Mouse (Mus musculus) E14TG2a.4 (cell line): ENCODE results near the gene Pigr.

Experiments used
- H3K27me3 ChIP-seq: 2 replicates; pipeline ENCODE4 v1.6.1; 2014; ENCODE audit warnings: low read length, control low read depth; ENCODE audit not compliant: insufficient read depth
- H3K36me3 ChIP-seq: 2 replicates; pipeline ENCODE4 v1.6.1; 2014; ENCODE audit warnings: low read length, control low read depth; ENCODE audit not compliant: insufficient read depth
- H3K4me1 ChIP-seq: replicated peaks from 2 replicates; pipeline ENCODE4 v1.6.1; 2014; ENCODE audit warnings: low read depth, low read length, control low read depth
- H3K4me3 ChIP-seq: replicated peaks from 2 replicates; pipeline ENCODE4 v1.5.1; 2014; ENCODE audit warnings: mild to moderate bottlenecking, low read length
- H3K9me3 ChIP-seq: 2 replicates; pipeline ENCODE4 v1.6.1; 2014; ENCODE audit warnings: low read length, control low read depth
- CTCF ChIP-seq: conservative IDR thresholded peaks from 2 replicates; pipeline ENCODE4 v1.5.1; 2014; ENCODE audit warnings: low read length
- NANOG ChIP-seq: IDR thresholded peaks from 2 replicates; pipeline ENCODE4 v1.6.1; 2014; ENCODE audit warnings: borderline replicate concordance, low read length, mixed read lengths
- POU5F1 ChIP-seq: IDR thresholded peaks from 2 replicates; pipeline ENCODE4 v1.6.1; 2014; ENCODE audit warnings: low read length, borderline replicate concordance

Gene Pigr

GRCm38 (mm10) chr1:130883146-130883545 is 56.7 kb downstream of the Pigr start:
- Histone ChIP-seq H3K27me3 (peaks cover 76% of the 10 kb centered on the region), H3K9me3 (no peaks in the 10 kb centered on the region), H3K4me1 (0 out of 2 replicates have a peak, but pooled peaks cover 4% of the 10 kb centered on the region), H3K4me3 (no peak overlapping the region), H3K36me3 (no peaks in the 10 kb centered on the region)
- no peak for TF ChIP-seq POU5F1
- no peak for TF ChIP-seq CTCF
- no peak for TF ChIP-seq NANOG

GRCm38 (mm10) chr1:130887354-130887753 is 60.9 kb downstream of the Pigr start, which contains the start of gene Il24:
Gene Il24 (minus strand): TSS chr1:130887454.
- Histone ChIP-seq H3K27me3 (peaks cover 45% of the 10 kb centered on the region), H3K9me3 (no peaks in the 10 kb centered on the region), H3K4me1 (no peaks in the 10 kb centered on the region), H3K36me3 (no peaks in the 10 kb centered on the region), H3K4me3 (no peak within 1 kb of the TSS)
- TF ChIP-seq NANOG (no peak), POU5F1 (no peak), CTCF (no peak)

DNA sequence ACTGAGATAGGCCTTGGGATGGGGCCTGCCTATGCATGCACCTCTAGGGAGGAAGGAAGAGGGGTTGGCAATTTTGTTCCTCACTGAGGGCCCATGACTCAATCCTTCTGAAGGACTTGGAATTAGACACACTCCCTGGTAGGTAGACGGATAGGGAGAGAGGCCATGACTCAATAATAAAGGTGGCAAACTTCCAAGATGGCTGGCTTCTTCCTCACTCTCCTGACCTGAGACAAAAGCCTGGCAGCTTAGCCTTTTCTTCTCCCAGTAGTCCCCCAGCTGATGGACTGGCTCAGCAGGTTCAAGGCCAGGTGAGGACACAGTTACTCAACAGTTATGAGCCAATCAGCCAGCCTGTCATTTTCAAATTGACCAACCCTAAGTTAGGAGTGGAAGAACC is 66.0 kb downstream of the Pigr start:
- Histone ChIP-seq H3K4me3 (no peak overlapping the region), H3K4me1 (no peaks in the 10 kb centered on the region), H3K27me3 (0 out of 2 replicates have a peak, but pooled peaks cover 4% of the 10 kb centered on the region), H3K36me3 (no peaks in the 10 kb centered on the region), H3K9me3 (no peaks in the 10 kb centered on the region)
- TF ChIP-seq POU5F1: no peak
- no peak for TF ChIP-seq NANOG
- TF ChIP-seq CTCF: no peak

DNA sequence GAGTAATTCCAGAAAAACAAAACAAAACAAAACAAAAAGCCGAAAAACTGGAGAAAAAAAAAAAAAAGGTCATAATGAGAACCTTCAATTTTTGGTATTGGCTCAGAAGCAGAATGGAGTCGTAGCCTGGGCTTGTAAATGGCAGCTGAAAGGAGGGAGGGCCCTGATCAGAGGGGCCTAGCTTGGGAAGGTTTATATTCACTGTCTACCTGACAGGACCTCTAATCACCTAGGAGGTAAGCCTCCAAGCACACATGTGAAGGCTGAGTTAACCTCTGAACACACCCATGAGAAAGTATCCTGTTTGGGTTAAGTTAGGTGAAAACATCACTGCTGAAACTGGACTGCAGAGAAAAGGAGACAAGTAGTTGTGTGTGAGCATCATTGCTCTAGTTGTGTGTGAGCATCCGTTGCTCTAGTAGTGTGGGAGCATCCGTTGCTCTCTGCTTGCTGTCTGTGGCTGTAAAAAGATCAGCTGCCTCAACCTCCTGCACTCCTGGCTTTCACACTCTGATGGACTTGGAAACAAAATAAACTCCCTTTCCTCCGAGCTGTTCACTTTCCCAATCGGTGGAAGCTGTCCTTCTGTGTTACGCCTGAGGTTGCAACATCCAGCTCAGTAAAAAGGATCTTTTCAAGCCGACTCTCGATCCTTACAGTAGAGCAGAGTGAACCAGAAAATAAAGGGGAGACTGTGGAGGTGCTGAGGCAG is 67.0 kb downstream of the Pigr start:
- H3K4me1 ChIP-seq: no peaks in the 10 kb centered on the region
- no peaks in the 10 kb centered on the region for H3K9me3 ChIP-seq
- H3K36me3 ChIP-seq: no peaks in the 10 kb centered on the region
- no peak overlapping the region for H3K4me3 ChIP-seq
- H3K27me3 ChIP-seq: 0 out of 2 replicates have a peak, but pooled peaks cover 4% of the 10 kb centered on the region
- TF ChIP-seq NANOG (no peak), POU5F1 (no peak), CTCF (no peak)

GRCm38 (mm10) chr1:130894468-130894867 is 68.0 kb downstream of the Pigr start:
- H3K9me3 ChIP-seq: no peaks in the 10 kb centered on the region
- no peaks in the 10 kb centered on the region for H3K36me3 ChIP-seq
- no peak overlapping the region for H3K4me3 ChIP-seq
- H3K4me1 ChIP-seq: no peaks in the 10 kb centered on the region
- no peak for TF ChIP-seq NANOG
- TF ChIP-seq POU5F1: no peak
- no peak for TF ChIP-seq CTCF
- no peaks in the 10 kb centered on the region for H3K27me3 ChIP-seq
